Mouse (Mus musculus): Measurements from ENCODE around the gene Mycn.
A peak's percentile ranks its signal among the peaks of the same experiment; 100 is the strongest.

The Mycn gene

GRCm38 (mm10) chr12:12924446-12924845 is 17.3 kb downstream of the Mycn start:
- no peak for DNase-seq (ENCODE audit: low spot score)

- DNase-seq (ENCODE audit: low spot score), result no peak
Measured at GRCm38 (mm10) chr12:12920166-12921157, 21.3 kb downstream of the Mycn start.

DNA sequence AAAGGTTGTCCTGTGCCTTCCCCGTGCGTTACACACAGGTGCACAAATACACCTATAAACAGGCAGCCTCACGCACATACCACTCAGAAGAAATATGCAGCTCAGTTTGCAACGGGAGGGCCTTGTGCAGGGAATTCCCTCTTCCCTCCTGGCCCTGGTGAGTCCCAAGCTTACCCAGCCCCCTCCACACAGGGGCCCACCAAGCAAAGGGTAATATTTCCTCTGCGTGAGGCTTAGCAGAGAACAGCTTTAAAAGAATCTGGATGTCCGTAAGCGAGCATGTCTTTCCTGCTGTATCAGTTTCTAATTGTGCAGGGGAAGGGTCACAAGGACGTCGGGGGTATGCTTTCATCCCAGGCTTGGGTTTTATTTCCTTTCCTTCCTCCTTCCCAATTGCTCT is 25.4 kb downstream of the Mycn start:
- no peak for DNase-seq (ENCODE audit: low spot score)

DNA sequence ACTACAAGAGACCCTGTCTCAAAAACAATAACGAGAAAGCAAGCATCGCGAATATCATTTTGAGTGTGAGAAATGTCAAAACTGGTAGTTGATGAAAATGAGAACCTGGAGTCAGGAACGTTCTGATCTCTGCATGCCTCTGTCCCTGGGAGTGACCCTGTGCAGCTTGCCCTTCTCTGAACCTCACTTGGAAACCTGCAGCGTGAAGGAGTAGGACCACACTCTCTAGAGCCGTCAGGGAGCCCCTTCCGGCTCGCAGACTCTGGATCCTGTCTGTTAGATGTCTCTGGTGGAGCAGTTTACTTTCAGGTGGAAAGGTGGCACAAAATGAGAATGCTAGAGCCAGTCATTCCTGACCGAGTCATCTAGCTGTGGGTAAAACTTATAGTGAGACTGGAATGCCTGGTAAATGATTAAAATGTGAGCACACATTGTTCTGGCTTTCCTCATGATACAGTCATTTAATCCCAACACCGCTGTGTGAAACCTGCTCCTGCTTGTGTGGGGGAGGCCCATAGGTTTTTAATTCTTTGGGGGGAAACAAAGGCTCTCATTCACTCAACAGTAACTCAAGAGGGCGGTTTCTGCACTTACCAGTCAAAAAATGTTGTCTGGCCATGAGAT is 31.2 kb downstream of the Mycn start:
- no peak for DNase-seq (ENCODE audit: low spot score)

DNA sequence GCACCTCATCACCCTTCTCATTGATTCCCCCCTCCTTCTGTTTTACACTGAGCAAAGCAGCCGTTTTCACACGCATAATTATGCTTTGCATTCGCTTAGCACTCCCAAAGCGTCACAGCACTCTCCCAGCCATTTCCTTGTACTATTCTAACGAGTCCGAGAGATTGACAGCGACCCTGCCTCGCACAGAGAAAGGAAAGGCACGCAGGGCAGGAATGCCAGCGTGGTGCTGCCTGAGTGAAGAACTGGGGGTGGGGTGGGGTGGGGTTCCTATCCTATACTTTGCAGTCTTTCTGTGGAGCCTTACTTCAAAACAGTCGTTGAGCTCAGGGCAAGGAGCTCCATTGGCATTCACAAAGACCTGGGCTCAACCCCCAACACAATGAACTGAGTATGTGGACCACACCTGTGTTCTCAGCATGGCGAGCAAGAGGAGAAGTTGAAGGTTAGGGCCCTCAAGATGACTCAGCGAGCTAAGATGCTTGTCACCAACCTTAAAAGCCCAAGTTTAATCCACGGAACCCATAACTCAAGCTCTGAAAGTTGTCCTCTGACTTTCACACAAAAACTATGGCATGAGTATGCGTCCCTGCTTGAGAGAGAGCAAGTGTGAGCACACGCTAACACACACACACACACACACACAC is 32.0 kb downstream of the Mycn start:
- DNase-seq (ENCODE audit: low spot score), result no peak

DNA sequence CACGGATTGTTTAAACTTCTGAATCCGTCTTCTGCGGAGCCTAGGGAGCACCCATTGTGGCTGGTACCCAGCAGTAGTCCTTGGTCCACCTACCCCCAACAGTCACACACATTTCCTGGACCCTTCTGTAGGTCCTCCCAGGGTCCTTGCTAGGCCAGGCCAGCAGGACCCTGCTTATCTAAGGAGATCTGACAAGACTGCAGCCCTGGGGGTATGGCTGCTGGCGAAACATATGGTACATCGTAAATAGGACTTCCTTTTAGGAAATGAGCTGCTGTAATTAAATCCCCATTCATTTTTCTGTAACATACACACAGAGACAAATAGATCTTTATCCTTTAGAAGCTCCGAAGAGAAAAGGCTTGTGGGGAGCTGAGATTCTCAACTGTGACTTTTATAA is 34.9 kb downstream of the Mycn start:
- DNase-seq (ENCODE audit: low spot score), result no peak

GRCm38 (mm10) chr12:12906321-12906720 is 35.4 kb downstream of the Mycn start:
- no peak for DNase-seq (ENCODE audit: low spot score)

DNA sequence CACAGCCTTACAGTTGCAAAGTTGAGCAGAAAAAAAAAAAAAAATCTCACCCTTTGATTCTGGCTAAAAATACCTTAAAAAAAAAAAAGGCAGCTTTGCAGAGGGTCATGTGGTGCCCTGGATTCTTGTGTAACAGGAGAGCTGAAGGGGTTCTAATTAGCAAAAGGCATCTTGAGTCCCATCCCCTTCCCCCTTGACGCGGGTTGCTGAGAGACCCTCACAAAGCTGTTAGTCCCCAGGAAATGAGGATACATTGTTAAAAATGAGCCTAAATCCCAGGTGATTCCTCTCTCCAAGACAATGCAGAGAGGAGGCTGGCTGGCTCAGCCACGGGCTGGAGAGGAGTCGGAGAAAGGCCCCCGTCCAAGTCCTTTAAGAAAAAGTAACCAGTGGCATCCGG is 36.6 kb downstream of the Mycn start:
- no peak for DNase-seq (ENCODE audit: low spot score)

GRCm38 (mm10) chr12:12904512-12904953 is 37.2 kb downstream of the Mycn start:
- peak; percentile 92 for DNase-seq (ENCODE audit: low spot score)

- DNase-seq (ENCODE audit: low spot score), result no peak
Measured at GRCm38 (mm10) chr12:12904086-12904485, 37.6 kb downstream of the Mycn start.

- DNase-seq (ENCODE audit: low spot score), result no peak
Measured at GRCm38 (mm10) chr12:12902403-12902802, 39.3 kb downstream of the Mycn start.

DNA sequence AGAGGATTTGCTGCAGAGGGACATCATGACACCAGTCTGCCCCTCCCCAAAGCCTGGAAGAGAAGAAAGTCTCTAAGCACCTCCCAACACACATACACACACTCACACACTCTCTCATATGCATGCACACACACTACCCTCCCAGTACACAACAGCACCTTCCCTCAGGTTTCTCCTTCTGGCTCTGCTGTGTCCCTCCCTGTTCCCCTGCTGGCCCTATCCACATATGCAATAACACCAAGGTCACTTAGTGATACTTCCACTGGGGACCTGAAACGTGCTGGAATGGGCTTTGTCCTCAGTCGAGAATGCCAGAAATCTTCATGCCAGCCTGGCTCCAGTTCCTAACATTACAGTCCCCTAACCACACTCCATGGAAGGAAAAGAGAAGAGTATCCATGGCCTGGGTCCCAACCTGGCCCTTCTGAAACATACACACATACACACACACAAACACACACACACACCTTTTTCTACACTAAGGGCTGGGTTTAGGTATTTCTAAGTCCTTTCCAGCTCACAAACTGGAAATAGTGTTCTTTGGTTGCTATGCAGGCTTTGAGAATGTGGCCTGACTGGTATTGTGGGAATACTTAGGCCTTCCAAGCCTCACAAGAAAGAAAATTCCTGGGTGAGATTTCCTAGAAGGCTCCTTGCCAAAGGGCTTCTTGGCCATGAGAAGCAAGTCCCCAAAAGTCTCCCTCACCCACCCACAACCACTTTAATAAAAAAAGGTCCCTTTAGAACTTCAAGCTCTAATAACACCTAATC is 43.2 kb downstream of the Mycn start:
- DNase-seq (ENCODE audit: low spot score), result no peak

DNA sequence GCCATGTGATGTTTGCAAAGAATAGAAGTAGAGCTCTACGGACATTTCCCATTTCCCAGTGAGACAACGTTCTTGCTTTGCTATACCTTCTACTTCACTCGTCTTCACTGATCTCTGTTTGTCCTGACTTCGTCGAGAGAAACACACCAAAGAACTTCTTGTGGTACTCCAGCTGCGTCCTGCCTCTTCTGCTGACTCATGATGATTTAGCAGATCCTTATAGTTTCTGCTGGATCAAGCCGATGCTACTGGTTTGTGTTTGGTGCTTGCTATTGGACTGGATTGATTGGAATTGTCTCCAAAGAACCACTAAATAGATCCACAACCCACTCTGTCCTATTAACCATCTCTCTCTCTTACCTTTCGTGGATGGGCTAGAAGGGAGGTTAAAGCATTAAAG is 47.7 kb downstream of the Mycn start:
- DNase-seq (ENCODE audit: low spot score), result no peak

DNA sequence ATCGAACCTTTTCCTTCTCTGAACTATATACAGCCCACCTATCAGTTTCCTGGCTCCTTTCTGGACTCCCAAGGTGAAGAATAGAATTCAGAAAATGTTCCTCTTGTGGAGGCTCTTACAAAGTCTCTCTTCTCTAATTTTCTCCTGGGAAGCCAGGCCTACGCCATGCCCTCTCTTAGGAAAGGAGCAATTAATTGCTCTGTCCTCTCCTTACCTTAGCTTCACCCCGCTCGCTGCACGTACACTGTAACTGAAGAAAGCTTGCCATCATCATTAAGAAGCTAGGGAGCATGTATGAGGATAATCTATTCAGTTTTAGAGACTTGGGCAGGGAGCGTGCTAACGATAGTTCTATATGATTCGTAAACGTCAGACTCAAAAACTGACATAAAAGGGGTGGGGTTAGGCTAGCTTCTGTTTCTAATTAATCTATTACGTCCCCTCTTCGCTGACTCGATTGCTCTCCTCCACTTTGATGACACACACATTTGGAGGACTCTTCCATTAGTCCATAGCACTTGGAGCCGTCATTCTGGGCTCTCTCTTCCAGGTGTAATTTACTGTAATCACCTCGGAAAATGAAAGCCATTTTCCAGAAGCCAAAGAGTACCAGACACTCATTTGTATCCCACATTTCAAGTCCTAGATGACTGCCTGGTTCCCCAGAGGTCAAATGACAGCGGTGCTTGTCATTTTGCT is 55.4 kb downstream of the Mycn start:
- no peak for DNase-seq (ENCODE audit: low spot score)

Data from MN1 (cell line).